Mouse (Mus musculus) ES-Bruce4 (cell line): ENCODE results near the gene Gm10197. TPM values are rescaled to one million over a fixed set of nuclear protein-coding genes. Genes with fewer than 3 reads are reported as not detected.

ENCODE experiments used
- H3K27ac ChIP-seq: 2 replicates; pipeline ENCODE4 v1.5.1; 2012; ENCODE audit warnings: low read length, inconsistent platforms; ENCODE audit not compliant: insufficient read depth
- H3K27me3 ChIP-seq: 2 replicates; pipeline ENCODE4 v1.6.1; 2012; ENCODE audit warnings: mild to moderate bottlenecking, low read length, inconsistent platforms; ENCODE audit not compliant: control insufficient read depth, poor library complexity, insufficient read depth, severe bottlenecking
- H3K36me3 ChIP-seq: 2 replicates; pipeline ENCODE4 v1.6.1; 2012; ENCODE audit warnings: inconsistent platforms, mild to moderate bottlenecking, low read length, moderate library complexity; ENCODE audit not compliant: control insufficient read depth, poor library complexity, insufficient read depth, severe bottlenecking
- H3K4me1 ChIP-seq: one replicate; pipeline ENCODE4 v1.8.1; 2011; ENCODE audit warnings: low read length; ENCODE audit not compliant: control insufficient read depth, insufficient read depth
- H3K4me3 ChIP-seq: 2 replicates; pipeline ENCODE4 v1.5.1; 2011; ENCODE audit warnings: low read depth, mild to moderate bottlenecking, low read length
- H3K9ac ChIP-seq: 2 replicates; pipeline ENCODE4 v1.6.1; 2012; ENCODE audit warnings: low read depth, mild to moderate bottlenecking, inconsistent platforms; ENCODE audit not compliant: poor library complexity, severe bottlenecking
- H3K9me3 ChIP-seq: replicated peaks from 2 replicates; pipeline ENCODE4 v1.6.1; 2012; ENCODE audit warnings: mild to moderate bottlenecking, low read length, inconsistent platforms; ENCODE audit not compliant: control insufficient read depth, poor library complexity, insufficient read depth, severe bottlenecking
- CTCF ChIP-seq: IDR thresholded peaks from one replicate; pipeline ENCODE4 v1.8.1; 2011; ENCODE audit warnings: low read depth, low read length
- EP300 ChIP-seq: IDR thresholded peaks from 2 replicates; pipeline ENCODE4 v1.6.1; 2011; ENCODE audit warnings: low read depth, low read length; ENCODE audit not compliant: insufficient read depth
- POLR2A ChIP-seq: IDR thresholded peaks from one replicate; pipeline ENCODE4 v1.8.1; 2011; ENCODE audit warnings: low read length; ENCODE audit not compliant: insufficient read depth
- polyA plus RNA-seq: library from polyadenylated mRNA; stranded (reverse); fragments of >200 nt; gene quantifications from 2 replicates; pipeline ENCODE4 v1.2.4, GENCODE M21; 2011; ENCODE audit warnings: low read depth; ENCODE audit not compliant: missing spikeins, insufficient read depth, insufficient read length

The Gm10197 gene
- polyA plus RNA-seq, 1 experiment = not detected

GRCm38 (mm10) chr19:53325578-53326295 is 45.8 kb downstream of the Gm10197 start:
- no peaks in the 10 kb centered on the region for H3K36me3 ChIP-seq
- peaks cover 2% of the 10 kb centered on the region for H3K4me1 ChIP-seq
- H3K9ac ChIP-seq = peak overlapping the region; percentile 62
- no peaks in the 10 kb centered on the region for H3K9me3 ChIP-seq
- 0 out of 2 replicates have a peak overlapping the region, but pooled peaks have one; percentile 7 for H3K27ac ChIP-seq
- peak overlapping the region; percentile 56 for H3K4me3 ChIP-seq
- TF ChIP-seq EP300 (no peak), CTCF (no peak), POLR2A (no peak)
- no peaks in the 10 kb centered on the region for H3K27me3 ChIP-seq

- Histone ChIP-seq H3K4me3 (no peak overlapping the region), H3K9ac (peak overlapping the region; percentile 62; the same call in 1 of the 2 replicates), H3K4me1 (peaks cover 2% of the 10 kb centered on the region), H3K36me3 (no peaks in the 10 kb centered on the region), H3K9me3 (no peaks in the 10 kb centered on the region), H3K27ac (no peak overlapping the region), H3K27me3 (no peaks in the 10 kb centered on the region)
- TF ChIP-seq CTCF (no peak), EP300 (no peak), POLR2A (no peak)
Observed at GRCm38 (mm10) chr19:53324866-53325265, 46.7 kb downstream of the Gm10197 start.

- Histone ChIP-seq H3K9me3 (no peaks in the 10 kb centered on the region), H3K27me3 (no peaks in the 10 kb centered on the region), H3K4me1 (peaks cover 4% of the 10 kb centered on the region), H3K36me3 (no peaks in the 10 kb centered on the region), H3K9ac (peak overlapping the region; percentile 36; the same call in 1 of the 2 replicates), H3K4me3 (no peak overlapping the region), H3K27ac (0 out of 2 replicates have a peak overlapping the region, but pooled peaks have one; percentile 29)
- TF ChIP-seq POLR2A (peak; percentile 68), EP300 (0 out of 2 replicates have a peak, but pooled peaks have one; percentile 46), CTCF (no peak)
Observed at GRCm38 (mm10) chr19:53322438-53323048, 49.0 kb downstream of the Gm10197 start.

Other genes with a start within 250 kb of the Gm10197 start
- gene Add3, start 231.3 kb downstream of the Gm10197 start, polyA plus RNA-seq = 37.5 and 41.5 TPM in 2 replicates
- gene Mxi1, start 61.2 kb downstream of the Gm10197 start, polyA plus RNA-seq = 34.7 and 36.5 TPM in 2 replicates
- gene Smndc1, start 18.8 kb upstream of the Gm10197 start, polyA plus RNA-seq = 72.0 and 77.6 TPM in 2 replicates
- 15.1 and 15.2 TPM in 2 replicates for gene Dusp5, start 157.3 kb upstream of the Gm10197 start, polyA plus RNA-seq
- gene Nutf2-ps1, start 217.3 kb upstream of the Gm10197 start, polyA plus RNA-seq = 418 and 422 TPM in 2 replicates
- 171 and 182 TPM in 2 replicates for gene Smc3, start 228.6 kb upstream of the Gm10197 start, polyA plus RNA-seq